Mouse (Mus musculus) spleen, adult 18-20 months (tissue): ENCODE measurements around the gene Prss46.

Experiments
- DNase-seq, 2 experiments: peaks; one replicate each; pipeline ENCODE4 v3.0.0; 2022; ENCODE audit warnings: mixed read lengths in 2 of 2

Gene Prss46

GRCm38 (mm10) chr9:110901204-110901603, 56.9 kb downstream of the Prss46 start:
- no peak for DNase-seq

GRCm38 (mm10) chr9:110902271-110902670, 58.0 kb downstream of the Prss46 start:
- no peak for DNase-seq
